Mouse (Mus musculus) neural tube, embryonic 15.5 days (tissue): ENCODE measurements around the gene Rpl12. TPM values are rescaled to one million over a fixed set of nuclear protein-coding genes. Genes with fewer than 3 reads are reported as not detected.
A peak's percentile ranks its signal among the peaks of the same experiment; 100 is the strongest.

ENCODE experiments used
- ATAC-seq: fragments of 200-750 bp; cut with Nextera tagmentation; 2 replicates; pipeline ENCODE4 v1.8.0; 2017; ENCODE audit warnings: mild to moderate bottlenecking, moderate TSS enrichment, moderate library complexity; ENCODE audit not compliant: low FRiP score
- H3K27ac ChIP-seq: fragments of 300-500 bp; sonication (generic); replicated peaks from 2 replicates; pipeline ENCODE4 v1.5.1; 2015; ENCODE audit warnings: mild to moderate bottlenecking, inconsistent platforms
- H3K27me3 ChIP-seq: fragments of 300-500 bp; sonication (generic); replicated peaks from 2 replicates; pipeline ENCODE4 v1.6.1; 2015; ENCODE audit warnings: inconsistent platforms
- H3K36me3 ChIP-seq: fragments of 300-500 bp; sonication (generic); 2 replicates; pipeline ENCODE4 v1.6.1; 2015; ENCODE audit warnings: inconsistent platforms
- H3K4me1 ChIP-seq: fragments of 300-500 bp; sonication (generic); 2 replicates; pipeline ENCODE4 v1.6.1; 2015; ENCODE audit warnings: inconsistent platforms
- H3K4me2 ChIP-seq: fragments of 300-500 bp; sonication (generic); 2 replicates; pipeline ENCODE4 v1.6.1; 2015; ENCODE audit warnings: inconsistent platforms, mild to moderate bottlenecking, moderate library complexity
- H3K4me3 ChIP-seq: fragments of 300-500 bp; sonication (generic); replicated peaks from 2 replicates; pipeline ENCODE4 v1.5.1; 2015; ENCODE audit warnings: mild to moderate bottlenecking, inconsistent platforms
- H3K9ac ChIP-seq: fragments of 300-500 bp; sonication (generic); replicated peaks from 2 replicates; pipeline ENCODE4 v1.6.1; 2015; ENCODE audit warnings: mild to moderate bottlenecking, inconsistent platforms
- H3K9me3 ChIP-seq: fragments of 300-500 bp; sonication (generic); replicated peaks from 2 replicates; pipeline ENCODE4 v1.6.1; 2016; ENCODE audit warnings: inconsistent platforms
- WGBS: fragments of 180-500 bp; shearing (Covaris S2); methylation state at CpG from one replicate; pipeline ENCODE4 v1.1.7; 2015; ENCODE audit warnings: mixed read lengths; 5-methylcytosine and 5-hydroxymethylcytosine counted together
- polyA plus RNA-seq: library from polyadenylated mRNA; unstranded; fragments of >200 nt; fragmentation: Nextera tagmentation; extraction: Ambion mirVana; gene quantifications from 2 replicates; pipeline ENCODE4 v1.2.1, GENCODE M21; 2015

Gene Rpl12
- polyA plus RNA-seq, 1 experiment from 2014 or later: 104 TPM

DNA sequence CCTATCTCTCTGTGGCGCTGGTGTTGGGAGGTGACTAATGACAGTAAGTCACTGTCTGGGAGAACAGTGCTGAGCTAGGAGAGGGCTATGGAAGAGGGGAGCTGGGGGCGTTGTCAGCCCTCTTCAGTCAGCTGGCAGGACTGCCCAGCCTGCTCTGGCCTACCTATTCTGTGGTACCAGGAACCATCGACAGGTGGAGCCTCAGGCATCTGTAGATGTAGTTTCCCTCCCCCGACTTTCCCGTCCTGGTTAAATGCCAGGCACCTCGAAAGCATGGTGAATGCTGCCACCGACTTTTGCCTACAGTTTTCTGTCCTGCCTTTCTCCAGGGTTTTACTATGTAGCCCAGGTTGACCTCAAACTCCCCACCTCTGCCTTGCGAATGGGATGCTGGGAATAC is 4.0 kb upstream of the Rpl12 start:
- Histone ChIP-seq H3K36me3 (peaks cover 45% of the 10 kb centered on the region), H3K9ac (no peak overlapping the region), H3K4me3 (no peak overlapping the region), H3K27ac (no peak overlapping the region), H3K4me1 (peaks cover 15% of the 10 kb centered on the region), H3K9me3 (no peaks in the 10 kb centered on the region), H3K4me2 (no peak overlapping the region), H3K27me3 (no peaks in the 10 kb centered on the region)
- no peak for ATAC-seq
- WGBS: 61% methylated on average over 8 of the region's 8 CpGs

DNA sequence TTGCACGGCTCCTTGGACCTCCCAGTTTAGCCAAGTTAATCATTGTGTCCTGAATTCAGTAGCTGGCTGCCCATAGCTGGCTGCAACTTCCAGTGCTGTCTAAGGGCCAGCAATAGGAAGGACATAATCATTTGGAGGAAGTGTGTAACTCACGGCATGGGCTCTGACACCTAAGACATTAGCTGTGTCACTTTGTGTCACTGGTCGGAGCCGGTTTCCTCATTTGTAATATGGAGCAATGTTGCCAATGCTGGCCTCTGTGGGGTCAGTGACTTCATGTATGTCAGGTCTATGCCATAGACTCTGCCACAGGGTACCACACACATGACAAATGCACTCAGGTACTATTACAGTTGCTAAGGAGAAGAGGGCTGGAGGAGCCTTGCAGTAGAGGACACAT is 1.1 kb upstream of the Rpl12 start:
- peaks cover 41% of the 10 kb centered on the region for H3K36me3 ChIP-seq
- WGBS: 90% methylated on average over 4 of the region's 4 CpGs
- peaks cover 38% of the 10 kb centered on the region for H3K4me1 ChIP-seq
- H3K27me3 ChIP-seq: no peaks in the 10 kb centered on the region
- no peak for ATAC-seq
- no peak overlapping the region for H3K27ac ChIP-seq
- peak overlapping the region; percentile 81 for H3K4me2 ChIP-seq
- H3K9me3 ChIP-seq: no peaks in the 10 kb centered on the region
- H3K4me3 ChIP-seq: peak overlapping the region; percentile 76
- peak overlapping the region; percentile 88; the same call in 1 of the 2 replicates for H3K9ac ChIP-seq

DNA sequence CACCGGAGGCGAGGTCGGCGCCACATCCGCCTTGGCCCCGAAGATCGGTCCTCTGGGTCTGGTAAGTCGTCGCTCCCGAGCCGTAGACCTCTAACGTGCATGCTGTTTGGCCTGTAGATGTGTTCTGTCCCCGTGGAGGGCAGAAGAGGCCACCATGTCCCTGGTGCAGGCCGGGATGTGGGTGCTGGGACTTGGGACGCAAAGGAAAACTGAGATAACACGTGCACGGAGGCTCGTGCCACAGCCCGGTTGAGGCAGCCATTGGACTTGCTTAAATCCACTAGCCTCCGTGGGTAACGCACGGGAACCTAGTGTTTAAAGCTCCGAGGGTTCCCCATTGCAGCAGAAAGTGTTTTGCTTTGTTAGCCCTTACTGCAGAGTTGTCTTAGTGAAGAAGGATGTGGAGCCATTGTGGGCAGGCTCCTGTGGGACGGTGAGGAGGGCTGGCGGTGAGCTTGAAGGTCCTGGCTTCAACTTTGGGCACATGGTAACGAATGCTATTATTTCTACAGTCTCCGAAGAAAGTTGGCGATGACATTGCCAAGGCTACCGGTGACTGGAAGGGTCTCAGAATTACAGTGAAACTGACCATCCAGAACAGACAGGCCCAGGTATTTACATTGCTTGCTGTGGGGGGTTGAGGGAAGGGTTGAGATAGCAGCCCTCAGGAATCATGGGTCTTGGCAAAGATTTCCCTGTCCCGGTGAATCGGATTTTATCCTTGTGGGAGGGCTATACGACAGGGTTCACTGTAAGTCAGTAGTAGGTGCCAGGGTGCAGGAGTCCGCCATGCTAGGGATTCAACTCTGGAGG is 909 bp downstream of the Rpl12 start:
- Histone ChIP-seq H3K9me3 (no peaks in the 10 kb centered on the region), H3K9ac (peak overlapping the region; percentile 88), H3K4me1 (peaks cover 49% of the 10 kb centered on the region), H3K36me3 (peaks cover 24% of the 10 kb centered on the region), H3K27me3 (no peaks in the 10 kb centered on the region), H3K27ac (peak overlapping the region; percentile 79), H3K4me3 (peak overlapping the region; percentile 76), H3K4me2 (peak overlapping the region; percentile 81)
- ATAC-seq: peak; percentile 3; the same call in 1 of the 2 replicates
- WGBS: 1% methylated on average over 33 of the region's 33 CpGs

DNA sequence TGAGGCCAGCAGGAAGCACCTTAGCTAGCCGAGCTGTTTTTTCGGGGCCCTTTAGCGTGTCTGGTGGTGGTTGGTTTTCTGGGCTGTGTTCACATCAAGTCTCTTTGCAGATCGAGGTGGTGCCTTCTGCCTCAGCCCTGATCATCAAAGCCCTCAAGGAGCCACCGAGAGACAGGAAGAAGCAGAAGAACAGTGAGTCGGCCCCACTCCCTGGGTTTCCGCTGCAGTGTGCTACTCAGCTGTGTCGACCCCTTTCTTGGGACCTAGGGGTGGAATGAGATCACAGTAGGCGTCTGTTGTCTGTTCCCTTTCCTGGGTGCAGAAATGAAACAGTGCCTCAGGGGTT is 1.5 kb downstream of the Rpl12 start:
- WGBS: 10% methylated on average over 9 of the region's 9 CpGs
- Histone ChIP-seq H3K4me1 (peaks cover 55% of the 10 kb centered on the region), H3K36me3 (peaks cover 22% of the 10 kb centered on the region), H3K27ac (no peak overlapping the region), H3K9me3 (no peaks in the 10 kb centered on the region), H3K9ac (peak overlapping the region; percentile 88), H3K4me3 (peak overlapping the region; percentile 76), H3K4me2 (peak overlapping the region; percentile 81), H3K27me3 (no peaks in the 10 kb centered on the region)
- ATAC-seq: no peak

DNA sequence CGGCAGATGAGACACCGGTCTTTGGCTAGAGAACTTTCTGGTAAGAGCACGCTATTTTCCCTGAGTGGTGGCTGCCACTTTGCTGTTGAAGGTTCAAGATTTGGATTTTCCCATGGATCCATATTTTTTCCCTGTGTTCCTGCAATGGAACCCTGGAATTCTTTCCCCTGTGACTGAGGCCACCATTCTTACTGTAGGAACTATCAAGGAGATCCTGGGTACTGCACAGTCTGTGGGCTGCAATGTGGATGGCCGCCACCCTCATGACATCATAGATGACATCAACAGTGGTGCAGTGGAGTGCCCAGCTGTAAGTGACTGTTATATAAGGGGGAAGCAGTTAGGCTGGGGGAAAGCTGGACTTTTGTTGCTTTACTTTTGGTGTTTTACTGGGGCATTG is 2.2 kb downstream of the Rpl12 start:
- WGBS: 69% methylated on average over 4 of the region's 4 CpGs
- Histone ChIP-seq H3K9me3 (no peaks in the 10 kb centered on the region), H3K9ac (peak overlapping the region; percentile 88; the same call in 1 of the 2 replicates), H3K4me2 (peak overlapping the region; percentile 81), H3K27ac (no peak overlapping the region), H3K4me1 (peaks cover 61% of the 10 kb centered on the region), H3K4me3 (peak overlapping the region; percentile 76), H3K27me3 (no peaks in the 10 kb centered on the region), H3K36me3 (peaks cover 22% of the 10 kb centered on the region)
- no peak for ATAC-seq

DNA sequence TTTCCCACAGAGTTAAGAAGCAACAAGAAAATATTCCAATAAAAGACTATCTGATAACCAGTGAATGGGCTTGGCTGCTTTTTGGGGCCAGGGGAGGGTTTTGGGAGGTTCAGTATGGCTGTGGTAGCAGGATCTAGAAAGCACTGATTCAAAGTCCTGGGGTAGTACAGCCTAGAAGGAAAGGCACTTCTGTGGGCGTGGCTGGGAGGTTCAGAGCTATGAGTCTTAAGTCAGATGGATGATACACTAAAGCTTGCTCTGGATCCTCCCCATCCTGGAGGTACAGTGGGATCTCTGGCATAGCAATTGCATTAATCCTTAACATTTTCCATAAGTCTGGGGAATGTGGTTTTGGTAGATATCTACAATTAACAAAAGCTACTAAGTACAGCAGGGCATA is 2.6 kb downstream of the Rpl12 start:
- H3K9me3 ChIP-seq: no peaks in the 10 kb centered on the region
- no peak for ATAC-seq
- H3K4me1 ChIP-seq: peaks cover 61% of the 10 kb centered on the region
- WGBS: 86% methylated on average over 1 of the region's 1 CpGs
- no peak overlapping the region for H3K4me2 ChIP-seq
- no peak overlapping the region for H3K4me3 ChIP-seq
- no peak overlapping the region for H3K9ac ChIP-seq
- peaks cover 22% of the 10 kb centered on the region for H3K36me3 ChIP-seq
- no peak overlapping the region for H3K27ac ChIP-seq
- no peaks in the 10 kb centered on the region for H3K27me3 ChIP-seq

DNA sequence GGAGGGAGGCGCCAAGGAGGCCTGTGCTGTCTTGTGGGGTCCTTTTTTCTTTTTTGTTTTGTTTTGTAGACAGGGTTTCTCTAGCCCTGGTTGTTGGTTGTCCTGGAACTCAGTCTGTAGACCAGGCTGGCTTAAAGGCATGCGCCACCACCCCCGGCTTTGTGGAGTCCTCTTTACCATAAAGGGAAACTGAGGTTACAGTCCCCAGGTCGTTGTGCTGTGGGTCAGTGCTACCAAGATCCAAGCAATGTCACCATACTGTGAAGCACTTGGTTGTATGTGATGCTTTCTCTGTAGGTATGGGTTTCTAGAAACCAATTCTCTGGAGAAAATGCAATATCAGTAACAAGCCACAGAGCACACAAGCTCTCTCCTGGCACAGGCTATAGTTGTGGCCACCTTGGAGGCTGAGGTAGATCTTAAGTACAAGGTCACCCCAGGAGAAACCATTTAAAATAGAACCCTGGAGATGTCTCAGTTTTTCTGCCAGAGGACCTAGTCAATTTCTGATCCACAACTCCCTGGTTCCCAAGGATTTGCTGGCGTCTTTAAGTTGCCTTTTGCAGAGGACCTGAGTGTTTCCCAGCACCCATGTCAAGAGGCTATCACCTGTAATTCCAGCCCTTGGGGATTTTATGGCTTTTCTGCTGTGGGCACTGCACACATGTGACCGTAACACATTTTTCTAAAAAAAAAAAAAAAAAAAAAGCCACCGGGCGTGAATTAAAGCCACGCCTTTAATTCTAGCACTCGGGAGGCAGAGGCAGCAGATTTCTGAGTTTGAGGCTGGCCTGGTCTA is 3.5 kb downstream of the Rpl12 start:
- H3K4me3 ChIP-seq: no peak overlapping the region
- H3K27me3 ChIP-seq: no peaks in the 10 kb centered on the region
- ATAC-seq: no peak
- 28% methylated on average over 10 of the region's 10 CpGs for WGBS
- H3K36me3 ChIP-seq: peaks cover 22% of the 10 kb centered on the region
- no peak overlapping the region for H3K27ac ChIP-seq
- no peak overlapping the region for H3K9ac ChIP-seq
- H3K4me1 ChIP-seq: peaks cover 61% of the 10 kb centered on the region
- H3K4me2 ChIP-seq: no peak overlapping the region
- no peaks in the 10 kb centered on the region for H3K9me3 ChIP-seq

DNA sequence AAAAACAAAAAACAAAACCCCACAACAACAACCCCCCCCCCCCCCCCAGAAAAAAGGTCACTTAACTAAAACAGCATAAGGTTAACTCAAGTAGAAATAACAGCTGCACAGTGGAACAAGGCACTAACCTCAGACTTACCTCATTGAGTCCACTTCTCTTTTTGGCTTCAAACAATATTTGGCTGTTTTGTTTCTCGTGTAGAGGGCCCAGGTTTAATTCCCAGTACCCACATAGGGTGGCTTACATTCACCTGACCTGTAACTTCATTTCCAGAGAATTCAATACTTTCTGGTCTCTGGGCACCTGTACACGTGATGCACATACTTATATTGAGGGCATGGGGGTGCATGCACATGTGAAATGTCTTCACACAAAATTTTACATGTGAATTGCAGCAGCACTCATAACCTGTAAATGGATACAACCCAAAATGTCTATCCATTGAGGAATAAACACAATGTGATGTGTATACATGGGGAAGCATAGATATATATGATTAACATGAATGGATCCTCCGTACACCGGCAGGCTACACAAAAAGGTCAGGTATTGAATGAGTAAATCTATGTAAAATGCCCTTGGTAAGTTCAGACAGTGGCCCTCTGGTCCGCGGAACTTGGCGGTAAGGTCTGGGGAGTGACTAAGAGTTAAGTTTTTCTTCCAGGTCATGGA is 4.3 kb downstream of the Rpl12 start:
- peaks cover 22% of the 10 kb centered on the region for H3K36me3 ChIP-seq
- no peak overlapping the region for H3K4me3 ChIP-seq
- no peak overlapping the region for H3K9ac ChIP-seq
- no peaks in the 10 kb centered on the region for H3K27me3 ChIP-seq
- H3K27ac ChIP-seq: peak overlapping the region; percentile 96; the same call in 1 of the 2 replicates
- no peak for ATAC-seq
- WGBS: 14% methylated on average over 7 of the region's 7 CpGs
- H3K4me1 ChIP-seq: peaks cover 55% of the 10 kb centered on the region
- H3K4me2 ChIP-seq: peak overlapping the region; percentile 94
- no peaks in the 10 kb centered on the region for H3K9me3 ChIP-seq

DNA sequence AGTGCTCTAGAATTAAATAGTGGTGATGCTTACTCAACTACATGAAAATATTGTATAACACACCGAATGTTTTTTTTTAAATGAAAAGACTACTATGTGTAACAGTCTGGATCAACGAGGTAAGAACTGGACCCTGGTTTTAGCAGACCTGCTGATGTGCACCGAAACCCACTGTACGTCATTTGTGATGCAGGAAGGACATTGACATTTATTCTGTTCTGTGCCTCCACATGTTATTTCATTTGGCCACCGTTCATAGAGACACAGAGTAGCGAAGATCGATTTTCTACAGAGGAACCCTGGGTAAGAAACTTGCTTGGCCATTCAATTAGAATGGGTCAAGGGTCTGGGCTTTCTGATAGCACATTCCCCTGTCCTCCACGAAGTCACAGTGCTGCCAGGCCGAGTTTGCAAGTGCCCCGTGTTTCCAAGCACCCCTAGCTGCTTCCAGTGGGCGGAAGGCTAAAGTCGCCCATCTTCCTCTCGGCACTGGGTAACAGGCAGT is 4.9 kb downstream of the Rpl12 start:
- no peaks in the 10 kb centered on the region for H3K9me3 ChIP-seq
- peak overlapping the region; percentile 96 for H3K27ac ChIP-seq
- H3K4me2 ChIP-seq: peak overlapping the region; percentile 94
- H3K27me3 ChIP-seq: no peaks in the 10 kb centered on the region
- H3K9ac ChIP-seq: peak overlapping the region; percentile 69
- no peak for ATAC-seq
- peaks cover 22% of the 10 kb centered on the region for H3K36me3 ChIP-seq
- H3K4me1 ChIP-seq: peaks cover 49% of the 10 kb centered on the region
- peak overlapping the region; percentile 60 for H3K4me3 ChIP-seq
- 10% methylated on average over 13 of the region's 13 CpGs for WGBS

DNA sequence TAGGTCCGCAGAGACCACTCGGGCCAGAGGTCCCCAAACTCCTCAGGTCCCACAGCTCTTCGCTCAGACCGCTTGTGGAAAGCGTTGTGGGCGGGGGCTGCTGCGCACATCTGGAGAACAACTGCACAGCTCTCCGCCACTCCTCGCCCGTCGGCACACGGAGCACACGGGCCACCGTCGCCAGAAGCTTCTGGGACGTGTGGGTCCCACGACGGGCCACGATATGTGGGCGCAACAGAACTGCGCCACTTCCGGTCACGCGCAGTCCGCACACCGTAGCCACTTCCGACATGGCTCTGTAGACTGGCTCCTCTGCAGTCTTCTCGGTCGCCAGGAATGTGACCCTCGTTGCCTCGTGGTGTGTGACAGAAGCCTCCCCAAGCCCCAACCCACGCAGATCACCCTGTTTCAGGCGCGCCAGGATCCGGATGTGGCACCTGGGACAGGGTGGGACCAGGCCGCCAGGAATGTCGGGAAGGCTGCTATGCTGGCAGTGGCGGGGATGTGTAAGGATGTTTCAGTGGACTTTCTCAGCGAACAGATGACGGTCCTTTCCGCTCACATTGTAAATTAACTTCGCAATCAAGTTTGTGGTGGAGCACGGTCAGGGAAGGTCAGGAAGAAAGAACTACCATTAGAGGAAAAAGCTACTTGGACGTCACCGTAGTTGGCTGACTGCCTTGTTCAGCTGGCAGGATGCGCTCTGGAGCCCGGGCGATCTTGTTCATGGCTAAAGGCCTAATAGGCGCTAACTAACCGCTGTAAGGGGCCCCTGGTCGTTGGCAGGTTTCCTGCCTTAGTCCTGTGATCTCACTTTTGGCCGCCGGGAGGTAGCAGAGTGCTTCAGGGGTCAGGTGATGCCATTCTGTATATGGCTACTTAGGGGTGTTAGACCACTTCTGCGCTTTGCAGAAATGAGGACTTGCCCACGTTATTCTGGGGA is 5.6 kb downstream of the Rpl12 start:
- Histone ChIP-seq H3K4me1 (peaks cover 49% of the 10 kb centered on the region), H3K27me3 (no peaks in the 10 kb centered on the region), H3K27ac (peak overlapping the region; percentile 96), H3K4me2 (peak overlapping the region; percentile 94), H3K36me3 (peaks cover 22% of the 10 kb centered on the region), H3K4me3 (peak overlapping the region; percentile 60), H3K9me3 (no peaks in the 10 kb centered on the region), H3K9ac (peak overlapping the region; percentile 69)
- WGBS: under 1% methylated on average over 55 of the region's 55 CpGs
- peak; percentile 90 for ATAC-seq
